Mouse (Mus musculus): ENCODE measurements at regions not wholly inside any gene's neighbourhood (a gene's known extent, or its start where the extent isn't known, plus 50 kb on each side); places are given as distances from the start of the nearest gene placed in this dataset.
A peak's percentile ranks its signal among the peaks of the same experiment; 100 is the strongest.

DNA sequence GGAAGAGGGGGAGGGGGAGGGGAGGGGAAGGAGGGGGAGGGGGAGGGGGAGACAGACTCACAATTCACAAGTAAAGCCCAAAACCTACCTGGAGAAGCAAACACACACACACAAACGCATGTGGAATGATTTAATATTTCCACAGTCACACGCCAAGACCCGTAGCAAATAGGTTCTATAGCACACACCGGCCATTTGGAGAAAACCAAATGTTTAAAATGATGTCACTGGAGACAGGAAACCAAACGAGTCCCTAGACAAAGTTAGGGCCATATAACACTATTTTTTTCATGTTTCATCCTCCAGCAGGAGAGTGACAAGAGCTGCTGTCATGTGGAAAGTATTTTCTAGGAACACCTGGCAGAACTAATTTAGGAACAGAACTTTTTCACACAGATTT lies 175.9 kb upstream of the Lrig1 start:
- Histone ChIP-seq H3K79me2 (ENCODE audit: control insufficient read depth, insufficient read depth) (no peaks in the 10 kb centered on the region), H3K79me3 (ENCODE audit: low read depth) (no peaks in the 10 kb centered on the region), H3ac (ENCODE audit: control insufficient read depth, insufficient read length, low read depth) (no peak overlapping the region), H3K27me3 (ENCODE audit: control insufficient read depth, insufficient read depth, insufficient read length) (peaks cover 6% of the 10 kb centered on the region), H3K36me3 (ENCODE audit: control insufficient read depth, insufficient read depth) (no peaks in the 10 kb centered on the region), H3K4me3 (ENCODE audit: insufficient read depth, poor library complexity, severe bottlenecking) (no peak overlapping the region)
- TF ChIP-seq FOSL1 (IDR thresholded peaks at IDR 0.05; ENCODE audit: insufficient read depth, low read length, poor library complexity, severe bottlenecking) (no peak), MYOD1 (IDR thresholded peaks at IDR 0.05; ENCODE audit: control insufficient read depth, insufficient read length, low read depth) (no peak), USF1 (IDR thresholded peaks at IDR 0.05; ENCODE audit: low read depth) (no peak), MYOG (IDR thresholded peaks at IDR 0.05; ENCODE audit: control insufficient read depth, extremely low read depth, insufficient read length) (no peak), CTCF (IDR thresholded peaks at IDR 0.05; ENCODE audit: control insufficient read depth, insufficient read depth, insufficient read length) (no peak), MAX (IDR thresholded peaks at IDR 0.05) (no peak), CEBPB (IDR thresholded peaks at IDR 0.05; ENCODE audit: low read depth) (no peak)

DNA sequence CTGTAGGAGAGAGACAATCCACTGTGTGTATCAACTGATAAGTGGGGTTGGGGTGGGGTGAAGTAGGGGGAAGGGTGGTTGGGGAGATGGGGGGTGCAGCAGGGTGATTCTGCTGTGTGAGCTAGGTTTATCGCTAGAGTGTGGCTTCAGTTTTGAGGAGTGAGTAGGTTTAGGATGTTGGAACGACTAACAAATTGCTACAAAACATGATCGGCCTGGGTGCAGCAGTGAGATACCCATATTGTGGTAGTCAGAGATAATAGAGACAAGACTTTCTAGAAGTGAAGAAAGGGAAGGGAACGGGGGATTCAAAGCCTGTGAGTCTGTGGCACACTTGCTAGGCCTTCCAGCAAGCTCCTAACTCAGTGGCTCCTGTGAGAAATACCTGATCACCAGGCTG lies 175.1 kb upstream of the Lrig1 start:
- Histone ChIP-seq H3ac (ENCODE audit: control insufficient read depth, insufficient read length, low read depth) (no peak overlapping the region), H3K79me2 (ENCODE audit: control insufficient read depth, insufficient read depth) (no peaks in the 10 kb centered on the region)
- TF ChIP-seq MYOD1 (IDR thresholded peaks at IDR 0.05; ENCODE audit: control insufficient read depth, insufficient read length, low read depth) (no peak), CTCF (IDR thresholded peaks at IDR 0.05; ENCODE audit: control insufficient read depth, insufficient read depth, insufficient read length) (no peak), FOSL1 (IDR thresholded peaks at IDR 0.05; ENCODE audit: insufficient read depth, low read length, poor library complexity, severe bottlenecking) (no peak), USF1 (IDR thresholded peaks at IDR 0.05; ENCODE audit: low read depth) (no peak)

GRCm38 (mm10) chr6:94874415-94874814 lies 174.5 kb upstream of the Lrig1 start:
- H3K79me3 ChIP-seq (ENCODE audit: low read depth): no peaks in the 10 kb centered on the region
- TF ChIP-seq CTCF (IDR thresholded peaks at IDR 0.05; ENCODE audit: control insufficient read depth, insufficient read depth, insufficient read length): no peak
- TF ChIP-seq CEBPB (IDR thresholded peaks at IDR 0.05; ENCODE audit: low read depth): no peak
- TF ChIP-seq MYOD1 (IDR thresholded peaks at IDR 0.05; ENCODE audit: control insufficient read depth, insufficient read length, low read depth): no peak
- TF ChIP-seq USF1 (IDR thresholded peaks at IDR 0.05; ENCODE audit: low read depth): no peak
- TF ChIP-seq FOSL1 (IDR thresholded peaks at IDR 0.05; ENCODE audit: insufficient read depth, low read length, poor library complexity, severe bottlenecking): no peak
- TF ChIP-seq MAX (IDR thresholded peaks at IDR 0.05): no peak
- no peak for TF ChIP-seq MYOG (IDR thresholded peaks at IDR 0.05; ENCODE audit: control insufficient read depth, extremely low read depth, insufficient read length)
- no peaks in the 10 kb centered on the region for H3K79me2 ChIP-seq (ENCODE audit: control insufficient read depth, insufficient read depth)
- H3K36me3 ChIP-seq (ENCODE audit: control insufficient read depth, insufficient read depth): no peaks in the 10 kb centered on the region
- H3K27me3 ChIP-seq (ENCODE audit: control insufficient read depth, insufficient read depth, insufficient read length): peaks cover 6% of the 10 kb centered on the region
- no peak overlapping the region for H3ac ChIP-seq (ENCODE audit: control insufficient read depth, insufficient read length, low read depth)
- no peak overlapping the region for H3K4me3 ChIP-seq (ENCODE audit: insufficient read depth, poor library complexity, severe bottlenecking)

More for the DNA sequence above, 175.1 kb upstream of the Lrig1 start:
- H3K27me3 ChIP-seq (ENCODE audit: control insufficient read depth, insufficient read depth, insufficient read length): peaks cover 6% of the 10 kb centered on the region
- no peak overlapping the region for H3K4me3 ChIP-seq (ENCODE audit: insufficient read depth, poor library complexity, severe bottlenecking)
- H3K36me3 ChIP-seq (ENCODE audit: control insufficient read depth, insufficient read depth): no peaks in the 10 kb centered on the region
- H3K79me3 ChIP-seq (ENCODE audit: low read depth): no peaks in the 10 kb centered on the region

- no peaks in the 10 kb centered on the region for H3K27me3 ChIP-seq (ENCODE audit: control insufficient read depth, insufficient read depth, insufficient read length)
- no peaks in the 10 kb centered on the region for H3K36me3 ChIP-seq (ENCODE audit: control insufficient read depth, insufficient read depth)
- no peak overlapping the region for H3K4me3 ChIP-seq (ENCODE audit: insufficient read depth, poor library complexity, severe bottlenecking)
- no peak overlapping the region for H3ac ChIP-seq (ENCODE audit: control insufficient read depth, insufficient read length, low read depth)
- H3K79me3 ChIP-seq (ENCODE audit: low read depth): no peaks in the 10 kb centered on the region
- no peak for TF ChIP-seq MAX (IDR thresholded peaks at IDR 0.05)
- no peak for TF ChIP-seq FOSL1 (IDR thresholded peaks at IDR 0.05; ENCODE audit: insufficient read depth, low read length, poor library complexity, severe bottlenecking)
- no peak for TF ChIP-seq MYOG (IDR thresholded peaks at IDR 0.05; ENCODE audit: control insufficient read depth, extremely low read depth, insufficient read length)
- no peak for TF ChIP-seq USF1 (IDR thresholded peaks at IDR 0.05; ENCODE audit: low read depth)
- no peak for TF ChIP-seq CTCF (IDR thresholded peaks at IDR 0.05; ENCODE audit: control insufficient read depth, insufficient read depth, insufficient read length)
- no peak for TF ChIP-seq CEBPB (IDR thresholded peaks at IDR 0.05; ENCODE audit: low read depth)
- TF ChIP-seq MYOD1 (IDR thresholded peaks at IDR 0.05; ENCODE audit: control insufficient read depth, insufficient read length, low read depth): no peak
- no peaks in the 10 kb centered on the region for H3K79me2 ChIP-seq (ENCODE audit: control insufficient read depth, insufficient read depth)
Observed at GRCm38 (mm10) chr6:94867952-94868351, 168.0 kb upstream of the Lrig1 start.

GRCm38 (mm10) chr6:94865498-94865897 lies 165.5 kb upstream of the Lrig1 start:
- H3K4me3 ChIP-seq (ENCODE audit: insufficient read depth, poor library complexity, severe bottlenecking): no peak overlapping the region
- no peaks in the 10 kb centered on the region for H3K27me3 ChIP-seq (ENCODE audit: control insufficient read depth, insufficient read depth, insufficient read length)
- no peaks in the 10 kb centered on the region for H3K79me2 ChIP-seq (ENCODE audit: control insufficient read depth, insufficient read depth)
- no peaks in the 10 kb centered on the region for H3K36me3 ChIP-seq (ENCODE audit: control insufficient read depth, insufficient read depth)
- H3ac ChIP-seq (ENCODE audit: control insufficient read depth, insufficient read length, low read depth): no peak overlapping the region
- H3K79me3 ChIP-seq (ENCODE audit: low read depth): no peaks in the 10 kb centered on the region
- TF ChIP-seq FOSL1 (IDR thresholded peaks at IDR 0.05; ENCODE audit: insufficient read depth, low read length, poor library complexity, severe bottlenecking) (no peak), MAX (IDR thresholded peaks at IDR 0.05) (no peak), CEBPB (IDR thresholded peaks at IDR 0.05; ENCODE audit: low read depth) (no peak), CTCF (IDR thresholded peaks at IDR 0.05; ENCODE audit: control insufficient read depth, insufficient read depth, insufficient read length) (no peak), MYOG (IDR thresholded peaks at IDR 0.05; ENCODE audit: control insufficient read depth, extremely low read depth, insufficient read length) (no peak), USF1 (IDR thresholded peaks at IDR 0.05; ENCODE audit: low read depth) (no peak), MYOD1 (IDR thresholded peaks at IDR 0.05; ENCODE audit: control insufficient read depth, insufficient read length, low read depth) (no peak)

DNA sequence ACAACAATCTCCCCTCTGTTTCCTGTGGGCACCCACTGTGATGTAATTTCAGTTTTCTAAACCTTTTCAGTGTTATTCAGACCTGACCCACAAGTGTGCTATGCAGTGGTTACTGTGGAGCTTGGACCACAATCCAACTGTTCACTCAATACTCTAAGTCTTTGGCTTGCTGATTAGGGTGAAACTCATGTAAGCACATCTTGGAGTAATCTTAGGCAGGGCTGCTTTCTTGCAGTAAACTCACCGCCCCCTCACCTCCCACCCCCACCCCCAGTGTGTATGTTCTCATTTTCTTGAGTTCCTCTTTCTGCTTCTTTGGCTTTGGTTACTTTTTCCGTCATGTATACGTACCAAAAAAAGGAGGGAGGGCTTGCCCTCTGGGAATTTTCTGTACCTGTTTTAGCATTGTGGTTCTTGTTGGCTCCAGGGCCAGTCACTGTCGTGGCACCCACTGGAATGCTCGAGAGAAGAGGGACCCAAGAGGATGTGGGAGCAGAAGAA lies 158.2 kb upstream of the Lrig1 start:
- H3K4me3 ChIP-seq (ENCODE audit: insufficient read depth, poor library complexity, severe bottlenecking): no peak overlapping the region
- H3ac ChIP-seq (ENCODE audit: control insufficient read depth, insufficient read length, low read depth): no peak overlapping the region
- H3K79me2 ChIP-seq (ENCODE audit: control insufficient read depth, insufficient read depth): no peaks in the 10 kb centered on the region
- H3K79me3 ChIP-seq (ENCODE audit: low read depth): no peaks in the 10 kb centered on the region
- TF ChIP-seq MYOD1 (IDR thresholded peaks at IDR 0.05; ENCODE audit: control insufficient read depth, insufficient read length, low read depth) (peak; percentile 85), USF1 (IDR thresholded peaks at IDR 0.05; ENCODE audit: low read depth) (no peak)
- H3K27me3 ChIP-seq (ENCODE audit: control insufficient read depth, insufficient read depth, insufficient read length): no peaks in the 10 kb centered on the region
- no peaks in the 10 kb centered on the region for H3K36me3 ChIP-seq (ENCODE audit: control insufficient read depth, insufficient read depth)
